Mouse (Mus musculus): ENCODE measurements around the gene Arxes2.
"Not testable (repeated sequence)": the region's sequence is repeated elsewhere in the genome, so short reads cannot be mapped to it uniquely, and the experiment has no call there.

Arxes2 gene

GRCm38 (mm10) chrX:135963629-135964028 lies 30.0 kb upstream of the Arxes2 start:
- TF ChIP-seq NANOG (IDR thresholded peaks at IDR 0.05; ENCODE audit: borderline replicate concordance, low read length), result no peak
- no peak for TF ChIP-seq POU5F1 (IDR thresholded peaks at IDR 0.05; ENCODE audit: borderline replicate concordance, low read length)
- TF ChIP-seq CTCF (conservative IDR thresholded peaks at IDR 0.05; ENCODE audit: low read length), result 0 out of 2 replicates have a peak, but pooled peaks have one; percentile 9
- Histone ChIP-seq H3K4me1 (replicated peaks; ENCODE audit: low read depth, low read length) (peaks cover 16% of the 10 kb centered on the region; the same call in 1 of the 2 replicates), H3K36me3 (ENCODE audit: insufficient read depth, low read length) (no peaks in the 10 kb centered on the region; the same call in 1 of the 2 replicates), H3K9me3 (ENCODE audit: low read length) (no peaks in the 10 kb centered on the region), H3K4me3 (replicated peaks; ENCODE audit: low read length) (no peak overlapping the region), H3K27me3 (ENCODE audit: insufficient read depth, low read length) (no peaks in the 10 kb centered on the region)

GRCm38 (mm10) chrX:135973597-135974423 lies 19.8 kb upstream of the Arxes2 start:
- Histone ChIP-seq H3K9me3 (ENCODE audit: low read length) (peaks cover 27% of the 10 kb centered on the region), H3K36me3 (ENCODE audit: insufficient read depth, low read length) (0 out of 2 replicates have a peak, but pooled peaks cover 12% of the 10 kb centered on the region), H3K4me1 (replicated peaks; ENCODE audit: low read depth, low read length) (peaks cover 20% of the 10 kb centered on the region), H3K4me3 (replicated peaks; ENCODE audit: low read length) (no peak overlapping the region), H3K27me3 (ENCODE audit: insufficient read depth, low read length) (no peaks in the 10 kb centered on the region)
- TF ChIP-seq NANOG (IDR thresholded peaks at IDR 0.05; ENCODE audit: borderline replicate concordance, low read length) (peak; percentile 65; the same call in 1 of the 2 replicates), CTCF (conservative IDR thresholded peaks at IDR 0.05; ENCODE audit: low read length) (no peak)

DNA sequence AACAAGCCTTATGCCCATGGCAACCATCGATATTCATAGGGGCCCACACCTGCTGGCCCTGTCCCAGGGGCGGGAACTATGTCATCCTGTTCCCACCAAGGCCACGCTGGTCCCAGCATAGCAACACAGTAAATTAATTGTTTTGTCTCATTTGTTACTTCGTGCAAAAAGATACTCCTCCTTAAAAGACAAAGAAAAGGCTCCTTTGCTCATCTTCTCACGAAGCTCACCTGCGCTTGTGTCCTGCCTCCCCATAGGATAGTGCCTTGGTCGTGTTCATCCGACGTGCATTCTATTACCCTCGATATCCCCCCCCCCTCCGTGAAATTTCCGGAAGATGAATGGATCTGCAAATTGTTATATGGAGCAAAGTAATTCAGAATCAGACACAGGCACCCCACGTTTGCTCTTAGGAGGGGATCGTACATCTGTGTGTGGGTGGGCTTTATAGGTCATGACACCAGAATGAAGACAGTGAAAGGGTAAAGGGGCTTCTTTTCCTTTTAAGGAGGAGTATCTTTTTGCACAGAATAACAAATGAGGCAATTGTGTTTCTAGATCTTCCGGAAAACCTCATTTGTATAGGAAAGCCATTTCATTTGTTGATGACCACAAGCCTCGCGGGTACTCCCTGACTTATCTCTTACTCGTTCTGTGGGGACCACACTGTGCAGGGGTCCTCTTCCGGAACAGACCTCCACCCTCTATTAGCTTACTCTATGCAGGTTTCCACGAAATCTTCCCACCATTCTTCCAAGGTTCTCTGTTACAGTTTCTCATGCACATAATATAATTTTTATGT lies 19.0 kb upstream of the Arxes2 start:
- Histone ChIP-seq H3K4me3 (replicated peaks; ENCODE audit: low read length) (no peak overlapping the region), H3K36me3 (ENCODE audit: insufficient read depth, low read length) (0 out of 2 replicates have a peak, but pooled peaks cover 12% of the 10 kb centered on the region), H3K9me3 (ENCODE audit: low read length) (peaks cover 24% of the 10 kb centered on the region), H3K27me3 (ENCODE audit: insufficient read depth, low read length) (no peaks in the 10 kb centered on the region), H3K4me1 (replicated peaks; ENCODE audit: low read depth, low read length) (peaks cover 20% of the 10 kb centered on the region)
- no peak for TF ChIP-seq CTCF (conservative IDR thresholded peaks at IDR 0.05; ENCODE audit: low read length)
- peak; percentile 11; the same call in 1 of the 2 replicates for TF ChIP-seq NANOG (IDR thresholded peaks at IDR 0.05; ENCODE audit: borderline replicate concordance, low read length)
- TF ChIP-seq POU5F1 (IDR thresholded peaks at IDR 0.05; ENCODE audit: borderline replicate concordance, low read length), result no peak

DNA sequence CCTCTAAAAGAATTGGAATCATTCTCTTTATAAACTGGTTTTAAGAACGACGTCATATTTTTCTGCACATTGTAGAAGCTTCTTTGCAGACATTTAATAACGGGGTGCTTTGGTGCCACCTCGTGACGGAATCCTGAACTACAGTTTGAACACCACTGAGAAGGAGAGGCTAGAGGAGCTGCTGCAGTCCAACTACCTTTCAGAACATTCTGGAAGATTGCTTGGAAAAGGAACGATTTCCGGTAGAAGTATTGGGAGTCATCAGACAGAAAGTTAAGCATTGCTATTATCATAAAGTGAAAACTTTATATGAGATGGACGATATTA lies 18.4 kb upstream of the Arxes2 start:
- 0 out of 2 replicates have a peak, but pooled peaks cover 11% of the 10 kb centered on the region for H3K36me3 ChIP-seq (ENCODE audit: insufficient read depth, low read length)
- H3K27me3 ChIP-seq (ENCODE audit: insufficient read depth, low read length), result no peaks in the 10 kb centered on the region
- peaks cover 20% of the 10 kb centered on the region for H3K4me1 ChIP-seq (replicated peaks; ENCODE audit: low read depth, low read length)
- peaks cover 20% of the 10 kb centered on the region for H3K9me3 ChIP-seq (ENCODE audit: low read length)
- TF ChIP-seq NANOG (IDR thresholded peaks at IDR 0.05; ENCODE audit: borderline replicate concordance, low read length) (no peak), CTCF (conservative IDR thresholded peaks at IDR 0.05; ENCODE audit: low read length) (peak; percentile 57)
- no peak overlapping the region for H3K4me3 ChIP-seq (replicated peaks; ENCODE audit: low read length)

DNA sequence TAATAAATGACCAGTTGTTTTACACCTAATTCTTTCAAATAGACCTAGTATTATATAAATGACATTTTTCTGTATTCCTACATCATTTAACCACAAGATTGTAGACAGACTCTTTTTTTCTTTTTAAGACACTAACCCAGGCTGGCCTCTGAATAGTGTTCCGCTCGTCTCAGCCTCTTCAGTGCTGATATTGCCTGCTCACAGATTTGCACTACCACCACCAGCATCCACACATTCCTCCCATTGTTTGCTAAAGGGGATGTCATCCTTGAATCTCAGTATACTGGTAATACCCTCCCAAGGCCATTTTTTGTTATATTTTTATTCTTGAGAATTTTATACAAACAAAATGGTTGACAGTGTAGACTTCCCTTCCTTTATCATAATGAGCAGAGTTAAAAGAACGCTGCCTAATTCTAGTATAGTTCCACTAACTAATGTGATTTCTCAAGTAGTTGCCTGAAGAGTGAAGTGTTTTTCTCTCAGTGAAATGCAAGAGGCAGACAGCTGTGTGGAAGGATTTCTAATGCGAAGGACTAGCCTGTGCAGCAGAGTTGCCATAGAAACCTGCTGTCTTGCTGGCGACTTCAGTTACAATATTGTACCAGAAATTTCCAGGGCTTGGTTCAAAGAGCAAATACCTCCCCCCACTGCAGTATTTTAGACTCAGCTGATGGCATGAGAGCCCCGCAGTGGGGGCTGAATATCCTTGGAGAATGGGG lies 8.9 kb upstream of the Arxes2 start:
- Histone ChIP-seq H3K27me3 (ENCODE audit: insufficient read depth, low read length) (no peaks in the 10 kb centered on the region), H3K36me3 (ENCODE audit: insufficient read depth, low read length) (no peaks in the 10 kb centered on the region), H3K4me3 (replicated peaks; ENCODE audit: low read length) (no peak overlapping the region), H3K9me3 (ENCODE audit: low read length) (no peaks in the 10 kb centered on the region), H3K4me1 (replicated peaks; ENCODE audit: low read depth, low read length) (no peaks in the 10 kb centered on the region)
- TF ChIP-seq CTCF (conservative IDR thresholded peaks at IDR 0.05; ENCODE audit: low read length) (no peak), POU5F1 (IDR thresholded peaks at IDR 0.05; ENCODE audit: borderline replicate concordance, low read length) (no peak), NANOG (IDR thresholded peaks at IDR 0.05; ENCODE audit: borderline replicate concordance, low read length) (no peak)

GRCm38 (mm10) chrX:135986267-135986666 lies 7.4 kb upstream of the Arxes2 start:
- H3K36me3 ChIP-seq (ENCODE audit: insufficient read depth, low read length), result no peaks in the 10 kb centered on the region
- 0 out of 2 replicates have a peak, but pooled peaks cover 2% of the 10 kb centered on the region for H3K4me1 ChIP-seq (replicated peaks; ENCODE audit: low read depth, low read length)
- H3K27me3 ChIP-seq (ENCODE audit: insufficient read depth, low read length), result no peaks in the 10 kb centered on the region
- H3K4me3 ChIP-seq (replicated peaks; ENCODE audit: low read length), result no peak overlapping the region
- H3K9me3 ChIP-seq (ENCODE audit: low read length), result no peaks in the 10 kb centered on the region
- TF ChIP-seq NANOG (IDR thresholded peaks at IDR 0.05; ENCODE audit: borderline replicate concordance, low read length) (no peak), CTCF (conservative IDR thresholded peaks at IDR 0.05; ENCODE audit: low read length) (no peak), POU5F1 (IDR thresholded peaks at IDR 0.05; ENCODE audit: borderline replicate concordance, low read length) (no peak)

GRCm38 (mm10) chrX:135990661-135991060 lies 3.0 kb upstream of the Arxes2 start:
- Histone ChIP-seq H3K4me1 (replicated peaks; ENCODE audit: low read depth, low read length) (0 out of 2 replicates have a peak, but pooled peaks cover 14% of the 10 kb centered on the region), H3K36me3 (ENCODE audit: insufficient read depth, low read length) (no peaks in the 10 kb centered on the region)

GRCm38 (mm10) chrX:135993192-135993594 lies 431 bp upstream of the Arxes2 start:
- H3K36me3 ChIP-seq (ENCODE audit: insufficient read depth, low read length); H3K4me3 ChIP-seq (replicated peaks; ENCODE audit: low read length); H3K9me3 ChIP-seq (ENCODE audit: low read length); H3K27me3 ChIP-seq (ENCODE audit: insufficient read depth, low read length): not testable (repeated sequence)
- 0 out of 2 replicates have a peak, but pooled peaks cover 14% of the 10 kb centered on the region for H3K4me1 ChIP-seq (replicated peaks; ENCODE audit: low read depth, low read length)

More at GRCm38 (mm10) chrX:135990661-135991060, 3.0 kb upstream of the Arxes2 start:
- no peak for TF ChIP-seq NANOG (IDR thresholded peaks at IDR 0.05; ENCODE audit: borderline replicate concordance, low read length)
- TF ChIP-seq CTCF (conservative IDR thresholded peaks at IDR 0.05; ENCODE audit: low read length), result no peak
- TF ChIP-seq POU5F1 (IDR thresholded peaks at IDR 0.05; ENCODE audit: borderline replicate concordance, low read length), result no peak
- H3K9me3 ChIP-seq (ENCODE audit: low read length), result no peaks in the 10 kb centered on the region
- H3K27me3 ChIP-seq (ENCODE audit: insufficient read depth, low read length), result no peaks in the 10 kb centered on the region
- no peak overlapping the region for H3K4me3 ChIP-seq (replicated peaks; ENCODE audit: low read length)

Data from E14TG2a.4 (cell line).